In genomic region chr15:78547415-78548335, GRCm38 (mm10) we compare ENCODE assay signal across 8 mouse cellular contexts. TPM values are rescaled to one million over a fixed set of nuclear protein-coding genes. Genes with fewer than 3 reads are reported as not detected.
DNase-seq lines count a peak whose midpoint lies in the region; ATAC-seq and TF ChIP-seq lines count a peak whose summit lies in the region.

No protein-coding gene starts in this region.

- intact Hi-C loops in gastrocnemius, adult 2 months (cut with DNase I): no loop called here
- intact Hi-C loops in gastrocnemius, postnatal 14 days (cut with DNase I; ENCODE audit: low total_unique reads): no loop called here

- H3K4me3 ChIP-seq in gastrocnemius, adult 2 months: no peak overlapping the region

- peak; percentile 51 for TF ChIP-seq CTCF in gastrocnemius, adult 2 months (IDR thresholded peaks at IDR 0.05)

- H3K27ac ChIP-seq in gastrocnemius, adult 2 months: peak overlapping the region; percentile 69

- DNase-seq in gastrocnemius, adult 2 months: peak; percentile 78
- no peak for DNase-seq in gastrocnemius, postnatal 14 days
- peak; percentile 70 for DNase-seq in A20 (ENCODE audit: low read depth, low spot score)
- DNase-seq in adrenal gland, adult 2 months: peak; percentile 77
- peak; percentile 41 for DNase-seq in heart, postnatal 4 days
- DNase-seq in right cerebral cortex, postnatal 14 days: no peak
- DNase-seq in retina, postnatal 1 day: no peak

- peak; percentile 50 for ATAC-seq in megakaryocyte progenitor cell, adult 5-6 weeks (replicated peaks; ENCODE audit: poor library complexity)

RNA-seq across cellular contexts. Expression of gene Sstr3, which starts 3.2 kb away (rescaled TPM):
- total RNA-seq in gastrocnemius, adult 2 months (2021): under 1 TPM in 1 of 2 experiments, not detected in 1; 0.05 TPM
- total RNA-seq in gastrocnemius, postnatal 14 days (2021): under 1 TPM in 1 of 2 experiments, not detected in 1; 0.04 TPM
- total RNA-seq in adrenal gland, adult 2 months (2021): 1 to 10 TPM in 1 of 2 experiments, under 1 TPM in 1; 0.43 to 1.6 TPM
- 0.16 and 0.93 TPM in 2 replicates for polyA plus RNA-seq in adrenal gland, adult 2 months (2012; rRNA removed)
- under 1 TPM; 0.07 TPM for total RNA-seq in heart, postnatal 4 days (2021)
- not detected in 2 replicates for total RNA-seq in megakaryocyte progenitor cell, adult 5-6 weeks (2015)
- total RNA-seq in megakaryocyte progenitor cell, adult 5-6 weeks (2017): not detected in 2 replicates

RNA-seq across cellular contexts. Expression of gene C1qtnf6, which starts 16.5 kb away (rescaled TPM):
- total RNA-seq in gastrocnemius, adult 2 months (2021): 1 to 10 TPM; 2.7 to 7.6 TPM
- total RNA-seq in gastrocnemius, postnatal 14 days (2021): 10 to 100 TPM; 36.9 to 40.4 TPM
- 10 to 100 TPM; 16.9 to 30.1 TPM for total RNA-seq in adrenal gland, adult 2 months (2021)
- 63.2 and 92.2 TPM in 2 replicates for polyA plus RNA-seq in adrenal gland, adult 2 months (2012; rRNA removed)
- 10 to 100 TPM; 63.6 to 64.5 TPM for total RNA-seq in heart, postnatal 4 days (2021)
- 4.8 and 5.3 TPM in 2 replicates for total RNA-seq in megakaryocyte progenitor cell, adult 5-6 weeks (2015)
- 0.30 and 0.46 TPM in 2 replicates for total RNA-seq in megakaryocyte progenitor cell, adult 5-6 weeks (2017)

RNA-seq across cellular contexts. Expression of gene Rac2, which starts 24.9 kb away (rescaled TPM):
- total RNA-seq in gastrocnemius, adult 2 months (2021): 1 to 10 TPM; 1.4 to 1.7 TPM
- 1 to 10 TPM; 1.1 to 2.5 TPM for total RNA-seq in gastrocnemius, postnatal 14 days (2021)
- total RNA-seq in adrenal gland, adult 2 months (2021): 1 to 10 TPM; 8.1 to 9.6 TPM
- 33.4 and 40.2 TPM in 2 replicates for polyA plus RNA-seq in adrenal gland, adult 2 months (2012; rRNA removed)
- 1 to 10 TPM; 2.1 to 2.6 TPM for total RNA-seq in heart, postnatal 4 days (2021)
- total RNA-seq in megakaryocyte progenitor cell, adult 5-6 weeks (2015): 402 and 432 TPM in 2 replicates
- total RNA-seq in megakaryocyte progenitor cell, adult 5-6 weeks (2017): 164 and 243 TPM in 2 replicates

RNA-seq across cellular contexts. Expression of gene Cyth4, which starts 49.2 kb away (rescaled TPM):
- 1 to 10 TPM; 1.9 TPM for total RNA-seq in gastrocnemius, adult 2 months (2021)
- total RNA-seq in gastrocnemius, postnatal 14 days (2021): 1 to 10 TPM; 2.9 to 3.3 TPM
- 10 to 100 TPM in 1 of 2 experiments, 1 to 10 TPM in 1; 7.2 to 12.7 TPM for total RNA-seq in adrenal gland, adult 2 months (2021)
- polyA plus RNA-seq in adrenal gland, adult 2 months (2012; rRNA removed): 13.8 and 16.2 TPM in 2 replicates
- total RNA-seq in heart, postnatal 4 days (2021): 1 to 10 TPM; 4.2 to 5.6 TPM
- 34.6 and 45.8 TPM in 2 replicates for total RNA-seq in megakaryocyte progenitor cell, adult 5-6 weeks (2015)
- 74.9 and 87.2 TPM in 2 replicates for total RNA-seq in megakaryocyte progenitor cell, adult 5-6 weeks (2017)

RNA-seq across cellular contexts. Expression of gene Il2rb, which starts 52.6 kb away (rescaled TPM):
- not detected for total RNA-seq in gastrocnemius, adult 2 months (2021)
- not detected for total RNA-seq in gastrocnemius, postnatal 14 days (2021)
- total RNA-seq in adrenal gland, adult 2 months (2021): 1 to 10 TPM; 1.3 to 1.5 TPM
- 3.8 and 4.9 TPM in 2 replicates for polyA plus RNA-seq in adrenal gland, adult 2 months (2012; rRNA removed)
- under 1 TPM; 0.27 to 0.41 TPM for total RNA-seq in heart, postnatal 4 days (2021)
- total RNA-seq in megakaryocyte progenitor cell, adult 5-6 weeks (2015): 0.54 TPM in 2 replicates
- total RNA-seq in megakaryocyte progenitor cell, adult 5-6 weeks (2017): 0.04 and 0.10 TPM in 2 replicates

Comparison
In these comparisons a context has a peak if more than half of its experiments do, and no peak if none do; other contexts are left out.
1. DNase-seq: peak in gastrocnemius, adult 2 months (single experiment), A20 (single experiment), adrenal gland, adult 2 months (single experiment) and heart, postnatal 4 days (single experiment); none in gastrocnemius, postnatal 14 days (single experiment), right cerebral cortex, postnatal 14 days (single experiment) and retina, postnatal 1 day (single experiment).
2. RNA of gene Rac2, which starts 24.9 kb away (total RNA-seq): 164 to 432 TPM in megakaryocyte progenitor cell, adult 5-6 weeks; 8.1 to 9.6 TPM in adrenal gland, adult 2 months, 2.1 to 2.6 TPM in heart, postnatal 4 days, 1.1 to 2.5 TPM in gastrocnemius, postnatal 14 days and 1.4 to 1.7 TPM in gastrocnemius, adult 2 months; every median in the first group is over 10 times any median in the second.